Mouse (Mus musculus): ENCODE results near the gene Gpi1. TPM values are rescaled to one million over a fixed set of nuclear protein-coding genes. Genes with fewer than 3 reads are reported as not detected.
"Not testable (repeated sequence)": the region's sequence is repeated elsewhere in the genome, so short reads cannot be mapped to it uniquely, and the experiment has no call there.

Gene Gpi1
- polyA plus RNA-seq, 1 experiment from 2014 or later: 277 TPM

- not testable (repeated sequence) for H3K9me3 ChIP-seq; H3K9ac ChIP-seq; H3K27me3 ChIP-seq; ATAC-seq (ENCODE audit: low FRiP score, low read depth); H3K27ac ChIP-seq; H3K4me1 ChIP-seq; H3K4me3 ChIP-seq; H3K4me2 ChIP-seq (replicated peaks)
- peaks cover 69% of the 10 kb centered on the region for H3K36me3 ChIP-seq
- 92% methylated on average over 10 of the region's 10 CpGs for WGBS
These were observed 28.0 kb downstream of the Gpi1 start for GRCm38 (mm10) chr7:34202147-34202546.

- no peak overlapping the region for H3K4me3 ChIP-seq
- H3K27ac ChIP-seq: no peak overlapping the region
- 0 out of 2 replicates have a peak, but pooled peaks cover 5% of the 10 kb centered on the region for H3K9me3 ChIP-seq
- no peak for ATAC-seq (ENCODE audit: low FRiP score, low read depth)
- H3K4me1 ChIP-seq: peaks cover under 1% of the 10 kb centered on the region; the same call in 1 of the 2 replicates
- H3K36me3 ChIP-seq: peaks cover 56% of the 10 kb centered on the region
- H3K4me2 ChIP-seq (replicated peaks): no peak overlapping the region
- H3K9ac ChIP-seq: no peak overlapping the region
- WGBS: 100% methylated on average over 2 of the region's 2 CpGs
- H3K27me3 ChIP-seq: no peaks in the 10 kb centered on the region
These were observed 29.3 kb downstream of the Gpi1 start for GRCm38 (mm10) chr7:34200829-34201228.

GRCm38 (mm10) chr7:34198346-34198745, 31.8 kb downstream of the Gpi1 start:
- Histone ChIP-seq H3K27ac (no peak overlapping the region), H3K36me3 (peaks cover 36% of the 10 kb centered on the region), H3K4me3 (no peak overlapping the region), H3K27me3 (no peaks in the 10 kb centered on the region), H3K9me3 (0 out of 2 replicates have a peak, but pooled peaks cover 5% of the 10 kb centered on the region), H3K4me1 (peaks cover 7% of the 10 kb centered on the region), H3K4me2 (replicated peaks) (no peak overlapping the region), H3K9ac (no peak overlapping the region)
- ATAC-seq (ENCODE audit: low FRiP score, low read depth): no peak
- 46% methylated on average over 3 of the region's 3 CpGs for WGBS

- Histone ChIP-seq H3K36me3 (peaks cover 31% of the 10 kb centered on the region), H3K27me3 (no peaks in the 10 kb centered on the region), H3K4me2 (replicated peaks) (peak within 1 kb of the TSS; percentile 83), H3K27ac (peak within 1 kb of the TSS; percentile 58), H3K4me3 (peak within 1 kb of the TSS; percentile 97), H3K9me3 (0 out of 2 replicates have a peak, but pooled peaks cover 5% of the 10 kb centered on the region), H3K9ac (peak within 1 kb of the TSS; percentile 94), H3K4me1 (peaks cover 7% of the 10 kb centered on the region)
- peak; percentile 94 for ATAC-seq (ENCODE audit: low FRiP score, low read depth)
- 3% methylated on average over 67 of the region's 70 CpGs for WGBS
These were observed 33.7 kb downstream of the Gpi1 start, which contains the start of gene Pdcd2l for GRCm38 (mm10) chr7:34196132-34197128. Pdcd2l (minus strand) TSS chr7:34196661.

GRCm38 (mm10) chr7:34195632-34196031, 34.5 kb downstream of the Gpi1 start:
- Histone ChIP-seq H3K27me3 (no peaks in the 10 kb centered on the region), H3K9me3 (0 out of 2 replicates have a peak, but pooled peaks cover 3% of the 10 kb centered on the region), H3K9ac (peak overlapping the region; percentile 94), H3K4me3 (peak overlapping the region; percentile 97), H3K4me1 (peaks cover 7% of the 10 kb centered on the region), H3K36me3 (peaks cover 23% of the 10 kb centered on the region), H3K4me2 (replicated peaks) (peak overlapping the region; percentile 83), H3K27ac (no peak overlapping the region)
- WGBS: 40% methylated on average over 3 of the region's 3 CpGs
- ATAC-seq (ENCODE audit: low FRiP score, low read depth): no peak

- H3K4me3 ChIP-seq: no peak overlapping the region
- WGBS: 93% methylated on average over 6 of the region's 6 CpGs
- ATAC-seq (ENCODE audit: low FRiP score, low read depth): no peak
These were observed 37.3 kb downstream of the Gpi1 start for GRCm38 (mm10) chr7:34192825-34193224.

GRCm38 (mm10) chr7:34189376-34189989, 40.7 kb downstream of the Gpi1 start:
- Histone ChIP-seq H3K27me3 (no peaks in the 10 kb centered on the region), H3K4me1 (no peaks in the 10 kb centered on the region), H3K27ac (no peak overlapping the region), H3K9me3 (no peaks in the 10 kb centered on the region), H3K36me3 (peaks cover 70% of the 10 kb centered on the region), H3K9ac (no peak overlapping the region), H3K4me2 (replicated peaks) (no peak overlapping the region), H3K4me3 (no peak overlapping the region)
- ATAC-seq (ENCODE audit: low FRiP score, low read depth): no peak
- 91% methylated on average over 12 of the region's 12 CpGs for WGBS

More at GRCm38 (mm10) chr7:34192825-34193224, 37.3 kb downstream of the Gpi1 start:
- Histone ChIP-seq H3K27ac (no peak overlapping the region), H3K9ac (no peak overlapping the region), H3K9me3 (no peaks in the 10 kb centered on the region), H3K36me3 (peaks cover 40% of the 10 kb centered on the region), H3K4me1 (peaks cover 7% of the 10 kb centered on the region), H3K27me3 (no peaks in the 10 kb centered on the region), H3K4me2 (replicated peaks) (no peak overlapping the region)

- Histone ChIP-seq H3K4me3 (no peak overlapping the region), H3K27ac (no peak overlapping the region), H3K9me3 (no peaks in the 10 kb centered on the region), H3K27me3 (no peaks in the 10 kb centered on the region), H3K9ac (no peak overlapping the region), H3K4me2 (replicated peaks) (no peak overlapping the region), H3K36me3 (peaks cover 55% of the 10 kb centered on the region), H3K4me1 (no peaks in the 10 kb centered on the region)
- ATAC-seq (ENCODE audit: low FRiP score, low read depth): 0 out of 2 replicates have a peak, but pooled peaks have one; percentile 24
- WGBS: 73% methylated on average over 3 of the region's 3 CpGs
These were observed 46.3 kb downstream of the Gpi1 start for GRCm38 (mm10) chr7:34183794-34184193.

- H3K4me2 ChIP-seq (replicated peaks): no peak overlapping the region
- H3K36me3 ChIP-seq: peaks cover 50% of the 10 kb centered on the region
- H3K27ac ChIP-seq: no peak overlapping the region
- H3K4me3 ChIP-seq: no peak overlapping the region
- H3K9me3 ChIP-seq: no peaks in the 10 kb centered on the region
- H3K9ac ChIP-seq: no peak overlapping the region
- H3K27me3 ChIP-seq: no peaks in the 10 kb centered on the region
- ATAC-seq (ENCODE audit: low FRiP score, low read depth): 0 out of 2 replicates have a peak, but pooled peaks have one; percentile 32
- 82% methylated on average over 13 of the region's 13 CpGs for WGBS
- no peaks in the 10 kb centered on the region for H3K4me1 ChIP-seq
These were observed 46.8 kb downstream of the Gpi1 start for GRCm38 (mm10) chr7:34183356-34183755.

- WGBS: 84% methylated on average over 6 of the region's 6 CpGs
- not testable (repeated sequence) for H3K9me3 ChIP-seq; H3K4me2 ChIP-seq (replicated peaks); H3K27me3 ChIP-seq; H3K36me3 ChIP-seq; H3K4me1 ChIP-seq; H3K27ac ChIP-seq; H3K4me3 ChIP-seq; ATAC-seq (ENCODE audit: low FRiP score, low read depth); H3K9ac ChIP-seq
These were observed 53.9 kb downstream of the Gpi1 start for GRCm38 (mm10) chr7:34176241-34176640.

- WGBS: 73% methylated on average over 1 of the region's 1 CpGs
- Histone ChIP-seq H3K9me3 (no peaks in the 10 kb centered on the region), H3K4me2 (replicated peaks) (no peak overlapping the region), H3K4me1 (peaks cover 5% of the 10 kb centered on the region; the same call in 1 of the 2 replicates), H3K27ac (no peak overlapping the region), H3K4me3 (no peak overlapping the region), H3K27me3 (no peaks in the 10 kb centered on the region), H3K9ac (no peak overlapping the region), H3K36me3 (no peaks in the 10 kb centered on the region)
- ATAC-seq (ENCODE audit: low FRiP score, low read depth): no peak
These were observed 57.9 kb downstream of the Gpi1 start for GRCm38 (mm10) chr7:34172251-34172650.

GRCm38 (mm10) chr7:34169454-34169853, 60.7 kb downstream of the Gpi1 start, which contains the start of gene Uba2:
Uba2 (minus strand) TSS chr7:34169599.
- Histone ChIP-seq H3K9me3 (no peaks in the 10 kb centered on the region), H3K27me3 (no peaks in the 10 kb centered on the region), H3K36me3 (peaks cover 10% of the 10 kb centered on the region), H3K9ac (peak within 1 kb of the TSS; percentile 96), H3K4me1 (peaks cover 10% of the 10 kb centered on the region), H3K27ac (peak within 1 kb of the TSS; percentile 89), H3K4me3 (peak within 1 kb of the TSS; percentile 93), H3K4me2 (replicated peaks) (peak within 1 kb of the TSS; percentile 90)
- WGBS: 82% methylated on average over 3 of the region's 3 CpGs
- no peak for ATAC-seq (ENCODE audit: low FRiP score, low read depth)
